Mouse (Mus musculus) neural tube, embryonic 14.5 days (tissue): Measurements from ENCODE around the gene Pms2. TPM values are rescaled to one million over a fixed set of nuclear protein-coding genes. Genes with fewer than 3 reads are reported as not detected.

Source experiments
- ATAC-seq: fragments of 200-750 bp; cut with Nextera tagmentation; 2 replicates; pipeline ENCODE4 v1.8.0; 2017; ENCODE audit warnings: low read depth, mild to moderate bottlenecking, moderate TSS enrichment, moderate library complexity
- H3K27ac ChIP-seq: fragments of 300-500 bp; sonication (generic); 2 replicates; pipeline ENCODE4 v1.5.1; 2014; ENCODE audit warnings: low read depth, mild to moderate bottlenecking, control low read depth, low read length, moderate library complexity, mixed read lengths
- H3K27me3 ChIP-seq: fragments of 300-500 bp; sonication (generic); 2 replicates; pipeline ENCODE4 v1.6.1; 2014; ENCODE audit warnings: low read length; ENCODE audit not compliant: control insufficient read depth, insufficient read depth
- H3K36me3 ChIP-seq: fragments of 300-500 bp; sonication (generic); 2 replicates; pipeline ENCODE4 v1.6.1; 2014; ENCODE audit warnings: low read length, mixed read lengths; ENCODE audit not compliant: control insufficient read depth, insufficient read depth
- H3K4me1 ChIP-seq: fragments of 300-500 bp; sonication (generic); 2 replicates; pipeline ENCODE4 v1.6.1; 2014; ENCODE audit warnings: low read length; ENCODE audit not compliant: control insufficient read depth, insufficient read depth
- H3K4me2 ChIP-seq: fragments of 300-500 bp; sonication (generic); 2 replicates; pipeline ENCODE4 v1.6.1; 2014; ENCODE audit warnings: mild to moderate bottlenecking, low read depth, low read length, control low read depth
- H3K4me3 ChIP-seq: fragments of 300-500 bp; sonication (generic); 2 replicates; pipeline ENCODE4 v1.5.1; 2014; ENCODE audit warnings: low read depth, low read length, control low read depth, mixed read lengths
- H3K9ac ChIP-seq: fragments of 300-500 bp; sonication (generic); replicated peaks from 2 replicates; pipeline ENCODE4 v1.6.1; 2014; ENCODE audit warnings: low read depth, mild to moderate bottlenecking, control low read depth, low read length, mixed read lengths
- H3K9me3 ChIP-seq: fragments of 300-500 bp; sonication (generic); 2 replicates; pipeline ENCODE4 v1.6.1; 2016; ENCODE audit warnings: low read length; ENCODE audit not compliant: control insufficient read depth
- WGBS: fragments of 180-500 bp; shearing (Covaris S2); extraction: QIAGEN DNeasy Blood & Tissue Kit; methylation state at CpG from one replicate; pipeline ENCODE4 v1.1.7; 2014; 5-methylcytosine and 5-hydroxymethylcytosine counted together
- polyA plus RNA-seq: library from polyadenylated mRNA; unstranded; fragments of >200 nt; fragmentation: Nextera tagmentation; extraction: Ambion mirVana; gene quantifications from 2 replicates; pipeline ENCODE4 v1.2.1, GENCODE M21; 2014

The Pms2 gene
- polyA plus RNA-seq, 1 experiment from 2014 or later, result 34.1 TPM

DNA sequence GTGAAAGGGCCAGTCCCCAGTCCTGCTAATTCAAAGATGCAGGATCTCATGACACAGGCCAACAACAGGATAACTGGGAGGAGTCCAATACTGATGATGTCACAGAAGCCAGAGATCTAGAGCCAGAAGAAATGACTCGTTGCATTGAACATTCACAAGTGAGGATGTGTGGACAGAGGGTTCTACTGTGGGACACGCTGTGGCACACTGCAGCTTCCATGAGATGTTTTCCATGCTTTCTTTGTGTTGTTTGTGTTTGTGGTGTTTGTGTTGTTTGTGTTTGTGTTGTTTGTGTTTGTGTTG is 65.8 kb downstream of the Pms2 start:
- Histone ChIP-seq H3K27me3 (no peaks in the 10 kb centered on the region), H3K27ac (no peak overlapping the region), H3K4me1 (no peaks in the 10 kb centered on the region), H3K9ac (no peak overlapping the region), H3K4me2 (no peak overlapping the region), H3K4me3 (no peak overlapping the region), H3K36me3 (no peaks in the 10 kb centered on the region), H3K9me3 (no peaks in the 10 kb centered on the region)
- WGBS, result 75% methylated on average over 2 of the region's 2 CpGs
- no peak for ATAC-seq

DNA sequence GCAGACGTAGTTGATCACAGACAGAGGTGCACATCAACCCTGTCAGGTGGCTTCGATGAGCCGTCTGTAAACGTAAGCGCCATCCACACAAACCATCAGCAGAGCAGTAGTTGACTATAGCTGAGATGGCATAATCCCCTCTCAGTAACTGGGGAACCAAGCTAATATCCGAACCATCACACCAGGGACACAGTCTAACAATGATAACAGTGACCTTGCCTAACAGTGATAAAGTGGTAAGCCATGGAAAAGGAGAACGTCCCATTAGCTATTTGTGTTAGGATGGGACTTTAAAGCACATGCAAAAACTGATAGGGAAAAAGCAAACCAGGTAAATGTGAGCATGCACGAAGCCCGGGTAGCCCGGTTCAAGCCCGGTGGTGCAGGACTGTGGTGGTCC is 66.5 kb downstream of the Pms2 start:
- 88% methylated on average over 11 of the region's 11 CpGs for WGBS
- ATAC-seq, result no peak

DNA sequence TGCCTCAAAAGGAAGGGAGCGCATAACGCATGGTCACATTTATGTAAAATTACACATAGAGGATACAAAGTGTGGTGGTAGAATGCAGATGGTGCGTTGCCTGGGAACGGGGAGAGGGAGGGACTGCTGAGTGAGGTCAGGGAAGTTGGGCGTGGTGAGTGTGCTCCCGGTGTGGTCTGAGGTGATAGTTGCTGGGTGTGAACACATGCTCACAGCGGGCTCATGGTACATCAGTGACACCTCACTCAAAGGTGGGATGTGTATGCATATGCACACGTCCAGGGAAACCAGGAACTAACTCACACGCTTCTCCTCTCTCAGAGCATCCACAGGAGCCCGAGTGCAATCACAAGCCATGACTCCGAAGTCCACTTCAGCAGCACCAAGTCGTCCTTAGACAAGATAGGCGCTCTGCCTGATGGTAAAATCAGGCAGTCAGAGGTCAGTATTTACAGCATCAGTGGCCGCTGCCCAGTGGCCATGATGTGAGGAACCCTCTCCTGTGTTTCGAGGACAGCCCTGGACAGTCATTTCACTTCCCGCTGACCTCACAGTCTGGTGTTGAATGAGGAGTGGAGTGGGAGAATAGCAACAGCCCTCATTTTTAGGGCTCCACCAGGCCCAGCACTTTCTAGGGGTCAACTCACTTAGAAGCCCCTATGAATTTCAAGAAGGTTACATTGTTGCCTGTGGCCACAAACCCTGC is 67.1 kb downstream of the Pms2 start:
- H3K9ac ChIP-seq, result no peak overlapping the region

More for the DNA sequence above, 66.5 kb downstream of the Pms2 start:
- no peak overlapping the region for H3K9ac ChIP-seq
- no peaks in the 10 kb centered on the region for H3K27me3 ChIP-seq
- H3K4me3 ChIP-seq, result no peak overlapping the region
- H3K27ac ChIP-seq, result no peak overlapping the region
- no peak overlapping the region for H3K4me2 ChIP-seq
- H3K4me1 ChIP-seq, result 0 out of 2 replicates have a peak, but pooled peaks cover 3% of the 10 kb centered on the region
- no peaks in the 10 kb centered on the region for H3K9me3 ChIP-seq
- no peaks in the 10 kb centered on the region for H3K36me3 ChIP-seq

DNA sequence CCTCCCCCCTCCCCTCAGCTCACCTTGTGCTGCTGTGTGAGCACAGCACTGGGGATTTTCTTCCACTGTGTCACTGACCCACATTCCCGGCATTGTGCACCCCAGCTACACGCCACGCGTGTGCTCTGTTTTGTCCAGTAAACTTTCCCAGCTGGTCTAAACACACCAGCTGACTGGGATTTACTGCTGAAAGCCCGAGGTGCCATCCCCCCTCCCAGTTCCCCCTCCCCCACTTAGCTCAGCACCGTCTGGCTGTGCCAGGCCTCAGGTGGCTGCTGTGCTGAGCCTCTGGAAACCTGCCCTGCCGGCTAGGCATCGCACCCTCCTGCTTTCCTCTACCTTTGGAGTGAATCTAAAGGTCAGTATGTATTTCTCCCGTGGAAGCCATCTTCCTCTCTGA is 71.1 kb downstream of the Pms2 start:
- Histone ChIP-seq H3K27ac (no peak overlapping the region), H3K9ac (no peak overlapping the region), H3K36me3 (peaks cover 5% of the 10 kb centered on the region), H3K4me2 (no peak overlapping the region), H3K4me1 (0 out of 2 replicates have a peak, but pooled peaks cover 3% of the 10 kb centered on the region), H3K9me3 (no peaks in the 10 kb centered on the region), H3K4me3 (no peak overlapping the region), H3K27me3 (no peaks in the 10 kb centered on the region)
- 20% methylated on average over 9 of the region's 9 CpGs for WGBS
- ATAC-seq, result peak; percentile 46; the same call in 1 of the 2 replicates

More for the DNA sequence above, 67.1 kb downstream of the Pms2 start:
- Histone ChIP-seq H3K36me3 (no peaks in the 10 kb centered on the region), H3K27ac (no peak overlapping the region), H3K4me1 (0 out of 2 replicates have a peak, but pooled peaks cover 3% of the 10 kb centered on the region), H3K4me3 (no peak overlapping the region), H3K27me3 (no peaks in the 10 kb centered on the region), H3K9me3 (no peaks in the 10 kb centered on the region), H3K4me2 (no peak overlapping the region)
- 81% methylated on average over 16 of the region's 16 CpGs for WGBS
- no peak for ATAC-seq

DNA sequence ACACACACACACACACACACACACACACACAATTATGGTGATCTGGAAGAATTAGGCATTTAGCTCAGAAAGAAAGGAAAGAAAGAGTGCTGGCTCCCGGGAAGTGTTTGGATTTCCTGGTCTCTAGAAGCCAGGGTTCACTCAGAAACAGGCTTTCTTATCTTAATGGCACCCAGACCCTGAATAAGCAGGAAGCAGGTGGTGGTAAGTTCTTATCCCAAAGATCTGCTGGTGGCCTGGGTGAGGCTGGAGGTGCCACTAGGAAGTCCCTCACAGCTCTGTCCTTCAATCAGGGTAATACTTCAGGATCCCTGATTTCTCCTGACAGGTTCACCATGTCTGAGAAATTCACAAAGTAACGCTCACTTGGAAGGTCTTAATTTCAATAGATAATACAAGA is 72.6 kb downstream of the Pms2 start:
- Histone ChIP-seq H3K27me3 (no peaks in the 10 kb centered on the region), H3K9me3 (no peaks in the 10 kb centered on the region), H3K4me2 (no peak overlapping the region), H3K4me3 (no peak overlapping the region), H3K4me1 (0 out of 2 replicates have a peak, but pooled peaks cover 3% of the 10 kb centered on the region), H3K9ac (no peak overlapping the region), H3K36me3 (peaks cover 16% of the 10 kb centered on the region), H3K27ac (no peak overlapping the region)
- 88% methylated on average over 2 of the region's 2 CpGs for WGBS
- no peak for ATAC-seq

Other genes starting within 250 kb of the Pms2 start
- 30.6 and 31.2 TPM in 2 replicates for gene Usp42, start 177.7 kb upstream of the Pms2 start, polyA plus RNA-seq
- 54.9 and 57.9 TPM in 2 replicates for gene Eif2ak1, start 92.2 kb upstream of the Pms2 start, polyA plus RNA-seq
- 0.37 and 0.39 TPM in 2 replicates for gene Ankrd61, start 12.3 kb upstream of the Pms2 start, polyA plus RNA-seq
- gene Aimp2, start 117 bp upstream of the Pms2 start, polyA plus RNA-seq, result 84.4 and 90.5 TPM in 2 replicates
- 3.1 and 3.2 TPM in 2 replicates for gene Gm42421, start 18.2 kb downstream of the Pms2 start, polyA plus RNA-seq
- gene Rsph10b, start 23.1 kb downstream of the Pms2 start, polyA plus RNA-seq, result 5.9 and 6.0 TPM in 2 replicates
- gene Ccz1, start 104.9 kb downstream of the Pms2 start, polyA plus RNA-seq, result 83.5 and 93.2 TPM in 2 replicates
- gene Ocm, start 116.7 kb downstream of the Pms2 start, polyA plus RNA-seq, result not detected in 2 replicates
- 10.8 and 11.1 TPM in 2 replicates for gene Lmtk2, start 190.5 kb downstream of the Pms2 start, polyA plus RNA-seq